Mouse (Mus musculus) lung, adult 2 months (tissue): ENCODE results near the gene Trrap. TPM values are rescaled to one million over a fixed set of nuclear protein-coding genes. Genes with fewer than 3 reads are reported as not detected.

Experiments used
- DNase-seq: peaks from one replicate; pipeline ENCODE4 v3.0.0; 2022
- H3K4me1 ChIP-seq: fragments of 200-500 bp; 2 replicates; pipeline ENCODE4 v1.6.1; 2011; ENCODE audit warnings: low read length; ENCODE audit not compliant: control insufficient read depth, insufficient read depth
- H3K4me3 ChIP-seq: fragments of 200-500 bp; replicated peaks from 2 replicates; pipeline ENCODE3; 2011; ENCODE audit warnings: low read depth, mild to moderate bottlenecking, control low read depth, low read length; ENCODE audit errors: extremely low read depth
- CTCF ChIP-seq: fragments of 200-500 bp; IDR thresholded peaks from 2 replicates; pipeline ENCODE4 v1.5.1; 2011; ENCODE audit warnings: mild to moderate bottlenecking, low read length, control low read depth; ENCODE audit not compliant: insufficient read depth
- POLR2A ChIP-seq: fragments of 200-500 bp; IDR thresholded peaks from 2 replicates; pipeline ENCODE4 v1.6.1; 2011; ENCODE audit warnings: low read depth, mild to moderate bottlenecking, control low read depth, low read length, borderline replicate concordance; ENCODE audit errors: extremely low read depth
- WGBS: fragments of 180-500 bp; shearing (Covaris S2); methylation state at CpG from one replicate; pipeline ENCODE4 v1.1.7; 2018; 5-methylcytosine and 5-hydroxymethylcytosine counted together
- polyA plus RNA-seq: library from polyadenylated mRNA; depleted of rRNA; stranded (reverse); fragments of >200 nt; gene quantifications from 2 replicates; pipeline ENCODE4 v1.2.3, GENCODE M21; 2012; rRNA removed

Trrap gene
- polyA plus RNA-seq, 1 experiment = 91.6 TPM

DNA sequence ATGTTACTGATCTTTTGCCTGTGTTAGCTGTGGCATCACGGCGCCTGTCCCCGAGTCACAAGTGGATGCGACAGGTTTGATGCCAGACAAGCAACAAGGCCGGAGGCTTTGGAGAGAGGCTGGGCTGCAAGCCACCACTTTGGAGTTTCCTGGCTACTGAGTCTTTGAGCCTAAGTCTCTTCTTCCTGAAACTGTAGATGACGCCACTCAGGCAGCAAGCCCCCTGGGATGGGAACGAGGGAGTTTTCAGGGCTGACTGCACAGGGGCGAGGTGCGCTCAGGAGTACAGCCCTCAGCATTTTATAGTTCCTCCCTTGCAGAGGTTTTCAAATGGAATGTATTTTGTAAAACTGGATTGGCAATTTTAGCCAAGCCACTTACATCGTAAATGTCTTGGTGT is 134.3 kb downstream of the Trrap start:
- TF ChIP-seq CTCF (no peak), POLR2A (no peak)
- WGBS = 73% methylated on average over 10 of the region's 10 CpGs

DNA sequence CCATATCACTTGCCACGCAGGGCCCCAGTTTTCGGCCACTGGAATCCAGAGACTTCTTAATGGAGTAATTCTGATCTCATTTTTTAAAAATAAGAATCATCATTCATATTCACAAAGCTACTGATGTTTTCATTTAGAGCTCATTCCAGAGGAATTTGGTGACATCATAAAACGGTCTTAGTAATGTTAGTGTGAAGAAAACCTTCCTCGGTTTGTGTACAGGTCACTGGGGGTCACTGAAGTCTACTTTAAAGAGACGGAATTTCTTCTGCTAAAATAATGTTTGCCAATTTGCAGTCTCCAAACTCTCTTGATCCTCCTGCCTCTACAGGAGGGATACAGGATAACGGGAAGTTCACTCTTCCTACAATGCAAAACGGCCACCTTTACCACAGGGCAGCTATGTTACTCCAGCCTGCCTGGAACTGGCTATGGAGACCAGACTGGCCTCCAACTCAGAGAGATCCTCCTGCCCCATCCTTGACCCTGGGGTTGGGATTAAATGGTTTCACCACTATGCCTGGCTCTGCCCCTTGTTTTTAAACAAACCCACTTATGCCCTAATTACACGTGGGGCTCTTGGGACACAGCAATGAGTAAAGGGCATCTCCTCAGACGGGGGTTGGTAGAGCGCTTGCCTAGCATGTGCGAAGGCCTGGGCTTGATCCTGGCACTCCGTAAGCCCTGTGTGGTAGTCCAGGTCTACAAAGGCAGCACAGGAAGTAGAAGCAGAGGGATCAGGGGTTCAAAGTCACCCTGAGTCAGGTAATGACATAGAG is 137.0 kb downstream of the Trrap start:
- 57% methylated on average over 12 of the region's 12 CpGs for whole genome bisulfite sequencing
- TF ChIP-seq POLR2A (no peak), CTCF (no peak)
- H3K4me3 ChIP-seq = no peak overlapping the region
- H3K4me1 ChIP-seq = peaks cover 6% of the 10 kb centered on the region
- no peak for DNase-seq

More for the DNA sequence above, 134.3 kb downstream of the Trrap start:
- Histone ChIP-seq H3K4me3 (no peak overlapping the region), H3K4me1 (peaks cover 5% of the 10 kb centered on the region)
- DNase-seq = no peak

DNA sequence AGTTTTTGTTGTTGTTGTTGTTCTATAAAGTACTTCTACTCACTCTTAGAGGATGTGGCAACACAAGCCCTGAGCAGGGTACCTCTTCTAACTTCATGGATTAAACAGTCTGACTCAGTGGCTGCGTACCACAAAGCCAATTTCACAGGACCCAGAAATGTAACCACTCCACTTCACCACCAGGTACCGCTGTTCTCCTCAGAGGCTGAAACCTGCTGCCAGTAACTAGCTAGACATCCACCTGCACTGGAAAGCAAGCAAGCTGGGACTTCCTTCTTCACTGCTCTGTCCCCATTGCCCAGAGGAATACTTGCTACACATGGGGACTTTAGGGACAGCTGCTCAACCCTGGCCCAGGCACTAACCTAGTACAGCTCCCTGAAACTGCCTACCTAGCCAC is 140.1 kb downstream of the Trrap start:
- TF ChIP-seq POLR2A (no peak), CTCF (peak; percentile 70)
- Histone ChIP-seq H3K4me3 (no peak overlapping the region), H3K4me1 (peaks cover 21% of the 10 kb centered on the region)
- 57% methylated on average over 2 of the region's 2 CpGs for WGBS
- no peak for DNase-seq

Other genes with a start within 250 kb of the Trrap start
- gene Nptx2, start 221.8 kb upstream of the Trrap start, polyA plus RNA-seq = 1.4 TPM in 2 replicates
- 0.14 and 0.22 TPM in 2 replicates for gene Tmem130, start 5.9 kb upstream of the Trrap start, polyA plus RNA-seq
- gene Smurf1, start 198.1 kb downstream of the Trrap start, polyA plus RNA-seq = 33.5 and 34.1 TPM in 2 replicates